Comparison of ENCODE assay signal across 18 mouse cellular contexts in the genomic region with DNA sequence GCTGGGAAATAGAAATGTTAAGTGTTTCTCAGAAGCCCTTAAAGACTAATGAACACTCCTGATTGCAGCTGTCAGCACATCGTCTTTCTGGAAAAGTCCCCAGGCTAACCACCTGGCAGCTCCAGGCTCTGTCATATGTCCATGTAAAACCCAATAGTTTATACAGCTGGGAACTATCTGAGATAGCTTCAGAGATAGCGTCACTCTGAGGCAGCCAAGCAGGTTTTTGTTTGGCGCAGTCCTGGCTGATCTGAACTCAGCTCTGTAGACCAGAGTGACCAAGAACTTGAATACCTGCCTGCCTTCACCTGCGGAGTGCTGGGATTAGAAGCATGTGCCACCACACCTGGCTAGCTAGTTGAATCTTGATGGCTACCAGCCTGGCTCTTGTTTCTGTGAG.
"Had no signal": no experiment of that assay in that cellular context is flagged by ENCODE, and none has a peak within 500 bp of the region (broad histone marks: within the 10 kb centered on the region; RNA-seq: fewer than 3 reads in every experiment).

No protein-coding gene starts in this region.

- H3K9ac ChIP-seq: kidney, embryonic 15.5 days; limb, embryonic 12.5 days; limb, embryonic 15.5 days; liver, embryonic 14.5 days; liver, postnatal 0 days; lung, embryonic 14.5 days; midbrain, embryonic 12.5 days; midbrain, embryonic 15.5 days; neural tube, embryonic 13.5 days had no signal

- H3K36me3 ChIP-seq: kidney, embryonic 15.5 days; limb, embryonic 12.5 days; limb, embryonic 15.5 days; midbrain, embryonic 12.5 days; midbrain, embryonic 15.5 days; neural tube, embryonic 13.5 days had no signal

- H3K4me3 ChIP-seq: kidney, embryonic 15.5 days; limb, embryonic 12.5 days; limb, embryonic 15.5 days; midbrain, embryonic 12.5 days; midbrain, embryonic 15.5 days; neural tube, embryonic 13.5 days had no signal

- DNase-seq: kidney, adult 8-10 months; kidney, postnatal 10 days; kidney, postnatal 36 days; left cerebral cortex, postnatal 4 days; liver, postnatal 0 days; lung, embryonic 14.5 days; retina, postnatal 1 day; thymus, postnatal 25 days had no signal

- H3K27ac ChIP-seq: kidney, embryonic 15.5 days; limb, embryonic 12.5 days; limb, embryonic 15.5 days; liver, embryonic 14.5 days; macrophage; midbrain, embryonic 12.5 days; midbrain, embryonic 15.5 days; neural tube, embryonic 13.5 days had no signal

- ATAC-seq: lung, postnatal 0 days; midbrain, embryonic 15.5 days had no signal

- H3K9me3 ChIP-seq: kidney, embryonic 15.5 days; limb, embryonic 12.5 days; limb, embryonic 15.5 days; midbrain, embryonic 12.5 days; midbrain, embryonic 15.5 days; neural tube, embryonic 13.5 days had no signal

- H3K4me1 ChIP-seq: kidney, embryonic 15.5 days; limb, embryonic 12.5 days; limb, embryonic 15.5 days; midbrain, embryonic 12.5 days; midbrain, embryonic 15.5 days; neural tube, embryonic 13.5 days had no signal

- H3K27me3 ChIP-seq: kidney, embryonic 15.5 days; limb, embryonic 12.5 days; limb, embryonic 15.5 days; midbrain, embryonic 12.5 days; midbrain, embryonic 15.5 days; neural tube, embryonic 13.5 days had no signal

- H3K4me2 ChIP-seq: kidney, embryonic 15.5 days; limb, embryonic 12.5 days; limb, embryonic 15.5 days; liver, embryonic 11.5 days; lung, embryonic 14.5 days; midbrain, embryonic 12.5 days; midbrain, embryonic 15.5 days; neural tube, embryonic 13.5 days had no signal
